Mouse (Mus musculus): ENCODE results near the gene Tiam1. TPM values are rescaled to one million over a fixed set of nuclear protein-coding genes. Genes with fewer than 3 reads are reported as not detected.

Tiam1 gene
- polyA plus RNA-seq, 1 experiment from 2014 or later: 19.4 TPM

GRCm38 (mm10) chr16:89886561-89886960, 257.0 kb downstream of the Tiam1 start:
- Histone ChIP-seq H3K27me3 (ENCODE audit: insufficient read depth, poor library complexity, severe bottlenecking) (no peaks in the 10 kb centered on the region), H3K4me3 (no peak overlapping the region), H3K27ac (no peak overlapping the region), H3K4me1 (replicated peaks) (peaks cover 29% of the 10 kb centered on the region), H3K9me3 (no peaks in the 10 kb centered on the region), H3K36me3 (peaks cover 22% of the 10 kb centered on the region)
- no peak for DNase-seq (ENCODE audit: low spot score)

GRCm38 (mm10) chr16:89885661-89886060, 257.9 kb downstream of the Tiam1 start:
- H3K4me3 ChIP-seq: no peak overlapping the region
- DNase-seq (ENCODE audit: low spot score): no peak
- 90% methylated on average over 9 of the region's 9 CpGs for WGBS
- H3K36me3 ChIP-seq: peaks cover 22% of the 10 kb centered on the region
- H3K9me3 ChIP-seq: no peaks in the 10 kb centered on the region
- H3K27ac ChIP-seq: no peak overlapping the region
- H3K27me3 ChIP-seq (ENCODE audit: insufficient read depth, poor library complexity, severe bottlenecking): no peaks in the 10 kb centered on the region
- H3K4me1 ChIP-seq (replicated peaks): peaks cover 26% of the 10 kb centered on the region

GRCm38 (mm10) chr16:89883897-89884296, 259.7 kb downstream of the Tiam1 start:
- H3K4me3 ChIP-seq: no peak overlapping the region
- 95% methylated on average over 4 of the region's 4 CpGs for WGBS
- H3K9me3 ChIP-seq: no peaks in the 10 kb centered on the region
- no peak overlapping the region for H3K27ac ChIP-seq
- no peak for DNase-seq (ENCODE audit: low spot score)
- H3K4me1 ChIP-seq (replicated peaks): 0 out of 2 replicates have a peak, but pooled peaks cover 17% of the 10 kb centered on the region
- peaks cover 22% of the 10 kb centered on the region for H3K36me3 ChIP-seq
- H3K27me3 ChIP-seq (ENCODE audit: insufficient read depth, poor library complexity, severe bottlenecking): no peaks in the 10 kb centered on the region

GRCm38 (mm10) chr16:89882477-89883234, 260.9 kb downstream of the Tiam1 start:
- H3K4me3 ChIP-seq: no peak overlapping the region
- WGBS: 80% methylated on average over 14 of the region's 14 CpGs
- 0 out of 2 replicates have a peak, but pooled peaks cover 17% of the 10 kb centered on the region for H3K4me1 ChIP-seq (replicated peaks)
- H3K27ac ChIP-seq: no peak overlapping the region
- no peak for DNase-seq (ENCODE audit: low spot score)
- H3K27me3 ChIP-seq (ENCODE audit: insufficient read depth, poor library complexity, severe bottlenecking): no peaks in the 10 kb centered on the region
- no peaks in the 10 kb centered on the region for H3K9me3 ChIP-seq
- peaks cover 22% of the 10 kb centered on the region for H3K36me3 ChIP-seq

GRCm38 (mm10) chr16:89877206-89877605, 266.4 kb downstream of the Tiam1 start:
- peaks cover 9% of the 10 kb centered on the region; the same call in 1 of the 2 replicates for H3K9me3 ChIP-seq
- peaks cover 25% of the 10 kb centered on the region for H3K36me3 ChIP-seq
- H3K27ac ChIP-seq: no peak overlapping the region
- H3K4me1 ChIP-seq (replicated peaks): peaks cover 34% of the 10 kb centered on the region
- no peak overlapping the region for H3K4me3 ChIP-seq
- 94% methylated on average over 10 of the region's 10 CpGs for WGBS
- H3K27me3 ChIP-seq (ENCODE audit: insufficient read depth, poor library complexity, severe bottlenecking): no peaks in the 10 kb centered on the region
- DNase-seq (ENCODE audit: low spot score): no peak

GRCm38 (mm10) chr16:89876079-89876478, 267.5 kb downstream of the Tiam1 start:
- H3K9me3 ChIP-seq: peaks cover 9% of the 10 kb centered on the region; the same call in 1 of the 2 replicates
- H3K27ac ChIP-seq: no peak overlapping the region
- H3K36me3 ChIP-seq: peaks cover 26% of the 10 kb centered on the region
- no peak for DNase-seq (ENCODE audit: low spot score)
- no peaks in the 10 kb centered on the region for H3K27me3 ChIP-seq (ENCODE audit: insufficient read depth, poor library complexity, severe bottlenecking)
- H3K4me1 ChIP-seq (replicated peaks): peaks cover 35% of the 10 kb centered on the region
- 96% methylated on average over 3 of the region's 3 CpGs for WGBS
- no peak overlapping the region for H3K4me3 ChIP-seq

GRCm38 (mm10) chr16:89874012-89874704, 269.4 kb downstream of the Tiam1 start:
- H3K27me3 ChIP-seq (ENCODE audit: insufficient read depth, poor library complexity, severe bottlenecking): no peaks in the 10 kb centered on the region
- H3K27ac ChIP-seq: peak overlapping the region; percentile 50; the same call in 1 of the 2 replicates
- H3K4me1 ChIP-seq (replicated peaks): peaks cover 35% of the 10 kb centered on the region
- no peak for DNase-seq (ENCODE audit: low spot score)
- WGBS: 62% methylated on average over 15 of the region's 15 CpGs
- peaks cover 37% of the 10 kb centered on the region for H3K36me3 ChIP-seq
- H3K4me3 ChIP-seq: no peak overlapping the region
- H3K9me3 ChIP-seq: peaks cover 9% of the 10 kb centered on the region; the same call in 1 of the 2 replicates

- Histone ChIP-seq H3K27ac (peak overlapping the region; percentile 67), H3K9me3 (peaks cover 9% of the 10 kb centered on the region; the same call in 1 of the 2 replicates), H3K4me1 (replicated peaks) (peaks cover 38% of the 10 kb centered on the region), H3K4me3 (no peak overlapping the region), H3K27me3 (ENCODE audit: insufficient read depth, poor library complexity, severe bottlenecking) (no peaks in the 10 kb centered on the region), H3K36me3 (peaks cover 41% of the 10 kb centered on the region)
- WGBS: 78% methylated on average over 20 of the region's 20 CpGs
- DNase-seq (ENCODE audit: low spot score): no peak
Measured at GRCm38 (mm10) chr16:89872011-89872942, 271.3 kb downstream of the Tiam1 start.

- DNase-seq (ENCODE audit: low spot score): no peak
- WGBS: 87% methylated on average over 13 of the region's 13 CpGs
Measured at GRCm38 (mm10) chr16:89871382-89871781, 272.2 kb downstream of the Tiam1 start.

GRCm38 (mm10) chr16:89870059-89870458, 273.5 kb downstream of the Tiam1 start:
- H3K36me3 ChIP-seq: peaks cover 35% of the 10 kb centered on the region

More at GRCm38 (mm10) chr16:89871382-89871781, 272.2 kb downstream of the Tiam1 start:
- H3K27ac ChIP-seq: peak overlapping the region; percentile 67; the same call in 1 of the 2 replicates
- peaks cover 41% of the 10 kb centered on the region for H3K36me3 ChIP-seq
- no peaks in the 10 kb centered on the region for H3K27me3 ChIP-seq (ENCODE audit: insufficient read depth, poor library complexity, severe bottlenecking)
- H3K9me3 ChIP-seq: peaks cover 7% of the 10 kb centered on the region; the same call in 1 of the 2 replicates
- H3K4me3 ChIP-seq: no peak overlapping the region
- H3K4me1 ChIP-seq (replicated peaks): peaks cover 38% of the 10 kb centered on the region

GRCm38 (mm10) chr16:89868502-89868901, 275.1 kb downstream of the Tiam1 start:
- Histone ChIP-seq H3K9me3 (no peaks in the 10 kb centered on the region; the same call in 1 of the 2 replicates), H3K4me1 (replicated peaks) (peaks cover 42% of the 10 kb centered on the region), H3K27ac (peak overlapping the region; percentile 29; the same call in 1 of the 2 replicates), H3K27me3 (ENCODE audit: insufficient read depth, poor library complexity, severe bottlenecking) (no peaks in the 10 kb centered on the region), H3K4me3 (no peak overlapping the region), H3K36me3 (peaks cover 35% of the 10 kb centered on the region)
- DNase-seq (ENCODE audit: low spot score): no peak
- WGBS: 91% methylated on average over 3 of the region's 3 CpGs

More at GRCm38 (mm10) chr16:89870059-89870458, 273.5 kb downstream of the Tiam1 start:
- DNase-seq (ENCODE audit: low spot score): no peak
- Histone ChIP-seq H3K4me3 (no peak overlapping the region), H3K4me1 (replicated peaks) (peaks cover 42% of the 10 kb centered on the region), H3K27me3 (ENCODE audit: insufficient read depth, poor library complexity, severe bottlenecking) (no peaks in the 10 kb centered on the region), H3K9me3 (no peaks in the 10 kb centered on the region; the same call in 1 of the 2 replicates), H3K27ac (no peak overlapping the region)
- 94% methylated on average over 6 of the region's 6 CpGs for whole genome bisulfite sequencing

GRCm38 (mm10) chr16:89867212-89867829, 276.2 kb downstream of the Tiam1 start:
- H3K4me3 ChIP-seq: no peak overlapping the region
- H3K9me3 ChIP-seq: no peaks in the 10 kb centered on the region; the same call in 1 of the 2 replicates
- 79% methylated on average over 26 of the region's 26 CpGs for WGBS
- H3K4me1 ChIP-seq (replicated peaks): peaks cover 42% of the 10 kb centered on the region
- H3K36me3 ChIP-seq: peaks cover 35% of the 10 kb centered on the region
- H3K27ac ChIP-seq: peak overlapping the region; percentile 46
- DNase-seq (ENCODE audit: low spot score): peak; percentile 27
- no peaks in the 10 kb centered on the region for H3K27me3 ChIP-seq (ENCODE audit: insufficient read depth, poor library complexity, severe bottlenecking)
